Mouse (Mus musculus) 416B (cell line): ENCODE measurements around the gene Klf3.

Experiments
- DNase-seq: peaks from one replicate; pipeline ENCODE4 v3.0.0; 2011; ENCODE audit warnings: low read depth

Gene Klf3

DNA sequence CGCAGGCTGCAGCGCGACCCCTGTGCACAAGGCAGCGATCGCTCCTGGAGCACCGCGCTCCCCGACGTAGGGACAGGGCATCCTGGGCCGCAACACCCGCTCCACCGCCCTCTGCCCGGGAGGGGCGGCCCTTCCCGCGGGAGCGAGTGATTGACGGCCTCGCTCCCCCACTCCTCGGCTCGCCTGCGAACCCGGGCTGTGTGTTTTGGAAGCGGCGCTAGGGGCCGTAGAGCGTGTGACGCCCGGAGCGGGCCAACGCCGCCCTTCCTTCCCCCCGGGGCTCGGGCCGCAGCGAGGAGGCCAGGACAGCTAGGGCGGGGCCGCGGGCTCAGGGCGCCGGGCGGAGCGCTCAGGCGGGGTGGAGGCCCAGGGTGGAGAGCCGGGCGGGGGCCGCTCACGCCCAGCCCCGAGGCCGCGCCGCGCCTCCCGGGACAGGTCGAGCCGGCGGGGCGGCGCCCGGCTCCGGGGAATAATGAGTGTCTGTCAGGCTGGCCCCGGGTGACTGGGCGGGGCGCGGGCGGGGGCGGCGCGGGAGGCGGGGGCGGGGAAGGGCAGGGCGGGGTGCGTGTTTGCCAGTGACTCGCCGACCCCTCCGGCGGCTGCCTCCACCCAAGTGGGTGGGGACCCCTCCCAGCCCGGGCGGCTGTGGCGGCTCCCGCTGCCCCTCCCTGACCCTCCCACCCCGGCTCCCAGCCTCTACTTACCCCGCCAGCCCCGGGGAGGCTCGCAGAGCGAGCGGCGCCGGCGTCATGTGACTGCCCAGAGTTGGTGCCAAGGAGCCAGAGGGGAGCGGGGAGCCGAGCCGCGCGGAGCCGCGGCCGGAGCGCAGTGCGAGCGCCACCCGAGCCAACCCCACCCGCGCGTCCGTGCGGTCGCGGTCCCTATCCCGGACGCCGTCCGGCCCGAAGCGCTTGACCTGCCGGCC is at the start of gene Klf3:
Gene Klf3, plus strand, starts transcription at position 594 of the 925 bp plus-strand sequence.
- peak; percentile 71 for DNase-seq

DNA sequence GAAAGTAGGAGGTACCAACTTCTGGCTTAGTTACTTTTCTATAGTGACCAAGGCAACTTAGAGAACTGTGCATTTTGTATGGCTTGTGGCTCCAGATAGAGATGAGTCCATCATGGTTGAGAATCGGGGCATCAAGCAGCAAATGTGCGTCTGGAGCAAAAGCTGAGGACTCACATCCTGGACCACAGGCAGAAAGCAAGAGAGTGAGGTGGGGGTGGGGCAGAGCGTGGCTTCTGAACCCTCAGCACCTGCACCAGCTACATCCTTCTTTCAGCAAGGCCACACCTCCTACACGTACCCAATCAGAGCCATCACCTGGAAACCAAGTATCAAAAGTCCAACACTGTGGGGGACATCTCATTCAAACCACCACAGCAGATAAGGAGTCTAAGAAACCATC is 40.9 kb upstream of the Klf3 start:
- no peak for DNase-seq

GRCm38 (mm10) chr5:64764452-64764851 is 38.7 kb upstream of the Klf3 start:
- no peak for DNase-seq

DNA sequence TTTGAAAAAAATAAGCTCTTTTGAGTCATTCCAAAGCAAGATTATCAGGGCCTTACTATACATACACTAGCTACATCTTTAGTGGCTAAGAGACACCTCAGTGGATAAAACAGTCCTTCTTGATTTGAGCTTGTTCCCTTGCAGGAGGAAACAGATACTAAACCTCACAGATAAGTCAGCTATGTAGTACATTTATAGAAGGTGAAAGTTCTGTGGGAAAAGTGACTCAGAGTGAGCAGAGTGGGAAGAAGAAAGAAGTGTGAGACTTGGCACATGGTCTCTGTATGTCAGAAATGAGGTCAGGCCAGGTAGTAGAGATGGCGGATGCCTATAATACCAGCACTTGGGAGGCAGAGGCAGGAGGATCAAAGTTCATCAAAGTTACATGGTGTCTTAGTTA is 37.4 kb upstream of the Klf3 start:
- peak; percentile 4 for DNase-seq

DNA sequence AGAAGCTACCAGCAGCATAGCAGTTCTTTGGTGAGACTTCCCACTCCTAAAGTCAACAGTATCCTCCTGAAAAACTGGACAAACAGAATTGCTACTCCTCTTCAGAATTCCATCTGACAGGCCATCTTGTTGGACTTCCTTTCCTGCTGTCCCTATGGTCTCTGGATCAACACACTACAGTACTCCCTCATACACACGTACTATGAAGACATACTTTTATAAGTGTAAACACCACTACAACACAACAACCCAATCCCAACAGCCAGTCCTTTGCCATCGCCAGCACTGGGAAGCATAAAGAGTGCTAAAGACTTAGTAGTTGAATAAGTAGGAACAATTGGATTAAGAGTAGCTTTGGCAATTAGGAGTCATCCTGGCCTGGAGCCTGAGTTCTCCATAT is 36.6 kb upstream of the Klf3 start:
- DNase-seq, result no peak

DNA sequence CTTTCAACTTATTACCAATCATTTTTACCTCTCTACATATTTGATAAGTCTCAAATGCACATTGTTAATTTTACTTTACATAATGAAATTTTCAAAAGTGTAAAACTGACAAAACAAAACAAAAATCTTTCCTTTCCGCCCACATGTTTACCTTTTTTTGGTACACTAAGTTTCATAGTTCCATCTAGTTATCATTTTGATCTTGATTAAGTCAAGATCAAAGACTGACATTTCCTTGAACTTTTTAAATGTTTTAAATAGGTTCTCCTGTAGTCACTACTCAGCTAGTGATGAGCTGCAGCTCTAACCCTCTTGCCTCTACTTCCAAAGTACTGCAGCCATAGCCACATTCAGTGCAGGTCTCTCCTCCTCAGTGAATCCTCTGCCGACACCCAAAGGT is 31.6 kb upstream of the Klf3 start:
- DNase-seq, result no peak

- no peak for DNase-seq
Measured at GRCm38 (mm10) chr5:64778211-64778610, 25.0 kb upstream of the Klf3 start.

- DNase-seq, result no peak
Measured at GRCm38 (mm10) chr5:64779285-64779684, 23.9 kb upstream of the Klf3 start.

- DNase-seq, result peak; percentile 45
Measured at GRCm38 (mm10) chr5:64780778-64781177, 22.4 kb upstream of the Klf3 start.

DNA sequence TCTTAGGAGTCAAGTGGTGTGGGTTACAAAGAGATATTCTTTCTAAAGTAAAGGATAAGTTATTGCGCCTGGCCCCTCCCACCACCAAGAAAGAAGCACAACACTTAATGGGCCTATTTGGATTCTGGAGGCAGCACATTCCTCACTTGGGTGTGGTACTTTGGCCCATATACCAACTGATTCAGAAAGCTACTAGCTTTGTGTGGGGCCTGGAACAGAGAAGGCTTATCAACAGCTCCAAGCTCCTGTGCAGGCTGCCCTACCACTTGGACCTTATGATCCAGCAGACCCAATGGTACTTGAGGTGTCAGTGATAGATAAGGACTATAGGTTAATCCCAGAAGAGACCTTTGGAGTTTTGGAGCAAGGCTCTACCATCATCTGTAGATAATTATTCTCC is 15.0 kb upstream of the Klf3 start:
- no peak for DNase-seq

- DNase-seq, result no peak
Measured at GRCm38 (mm10) chr5:64798209-64798608, 5.0 kb upstream of the Klf3 start.

DNA sequence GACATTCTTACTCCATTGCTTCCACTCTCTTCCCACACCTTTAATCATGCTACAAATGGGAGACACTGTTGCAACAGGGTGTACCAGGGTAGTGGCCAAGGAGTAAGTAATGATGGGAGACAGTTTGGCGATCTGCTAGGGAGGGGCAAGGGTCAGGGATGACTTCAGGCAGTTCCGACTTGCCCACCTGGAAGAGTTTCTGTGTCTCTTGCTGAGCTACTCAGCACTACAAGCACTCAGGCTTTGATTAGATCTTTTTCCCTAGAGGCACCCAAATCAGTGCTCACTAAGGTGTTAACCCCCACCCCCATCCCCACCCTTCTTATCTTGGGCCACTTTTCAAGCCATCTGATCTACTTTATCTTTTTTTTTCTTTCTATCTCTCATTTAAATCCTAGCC is 1.6 kb upstream of the Klf3 start:
- DNase-seq, result no peak

GRCm38 (mm10) chr5:64802143-64802542 is 1.0 kb upstream of the Klf3 start:
- no peak for DNase-seq

DNA sequence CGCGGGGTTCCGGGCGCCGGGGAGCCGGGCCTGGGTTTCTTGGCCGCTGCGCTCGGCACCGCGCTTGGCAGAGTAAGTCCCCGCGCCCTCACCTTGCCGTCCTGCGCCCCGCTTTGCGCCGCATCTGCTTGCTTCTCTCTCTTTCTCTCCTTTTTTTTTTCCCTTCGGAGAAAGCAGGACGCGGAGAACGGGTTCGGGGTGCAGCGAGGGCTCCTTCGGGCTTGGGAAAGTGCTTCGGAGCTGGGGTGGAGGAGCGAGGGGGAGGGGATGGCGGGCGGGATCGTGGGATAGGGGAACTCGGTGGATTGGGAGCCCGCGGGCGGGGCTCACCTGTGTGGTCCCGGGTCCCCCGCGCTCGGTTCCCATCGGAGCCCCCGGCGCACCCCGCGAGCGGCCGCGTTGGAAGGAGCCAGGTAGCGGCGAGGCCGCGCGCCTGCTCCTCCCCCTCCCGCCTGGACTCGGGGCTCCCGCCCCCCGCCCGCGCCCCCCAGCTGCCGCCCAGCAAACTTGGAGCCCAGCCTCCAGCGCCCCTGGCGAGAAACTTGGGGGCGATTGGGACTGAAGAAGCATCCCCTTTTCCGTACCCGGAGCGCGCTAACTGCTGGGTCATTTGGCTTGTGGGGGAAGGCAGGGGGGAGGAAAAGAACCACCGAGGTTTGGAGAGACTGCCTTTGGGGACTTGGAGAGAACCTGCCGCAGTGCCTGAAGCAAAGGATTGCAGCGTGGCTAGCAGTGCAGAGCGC is 703 bp downstream of the Klf3 start:
- peak; percentile 40 for DNase-seq

DNA sequence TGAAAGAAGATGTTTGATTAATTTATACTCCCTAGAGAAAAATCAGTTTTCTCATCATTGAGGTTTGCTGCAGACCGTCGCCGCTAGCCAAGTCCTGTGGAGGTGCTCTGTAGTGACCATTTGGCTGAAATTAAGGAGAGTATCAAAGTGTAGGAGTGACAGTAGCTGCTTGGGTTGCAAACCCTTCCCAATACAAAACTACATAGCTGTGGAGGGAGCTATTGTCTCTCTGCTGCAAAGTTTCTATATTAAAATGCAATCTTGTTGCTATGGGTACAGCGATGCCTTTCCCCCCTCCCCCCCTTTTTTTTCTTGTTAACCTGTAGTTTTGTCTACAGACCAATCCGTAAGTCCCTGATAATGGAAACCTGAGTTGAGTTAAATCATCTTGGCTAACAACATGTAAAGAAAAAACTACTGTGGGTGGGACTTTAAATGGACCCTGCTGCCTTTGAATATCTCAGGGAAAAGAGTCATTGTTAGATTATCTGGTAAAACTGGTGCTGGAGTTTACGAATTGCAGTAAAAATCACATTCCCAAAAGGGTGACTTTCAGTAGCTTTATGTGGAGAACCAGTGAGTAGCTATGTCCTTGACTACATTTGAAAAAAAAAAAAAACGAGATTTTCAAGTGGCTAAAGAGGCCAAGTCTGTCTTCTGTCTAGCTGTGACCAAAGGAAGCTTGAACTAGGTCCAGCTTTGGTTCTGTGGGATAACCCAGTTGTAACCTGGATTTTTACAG is 2.1 kb downstream of the Klf3 start:
- DNase-seq, result no peak

DNA sequence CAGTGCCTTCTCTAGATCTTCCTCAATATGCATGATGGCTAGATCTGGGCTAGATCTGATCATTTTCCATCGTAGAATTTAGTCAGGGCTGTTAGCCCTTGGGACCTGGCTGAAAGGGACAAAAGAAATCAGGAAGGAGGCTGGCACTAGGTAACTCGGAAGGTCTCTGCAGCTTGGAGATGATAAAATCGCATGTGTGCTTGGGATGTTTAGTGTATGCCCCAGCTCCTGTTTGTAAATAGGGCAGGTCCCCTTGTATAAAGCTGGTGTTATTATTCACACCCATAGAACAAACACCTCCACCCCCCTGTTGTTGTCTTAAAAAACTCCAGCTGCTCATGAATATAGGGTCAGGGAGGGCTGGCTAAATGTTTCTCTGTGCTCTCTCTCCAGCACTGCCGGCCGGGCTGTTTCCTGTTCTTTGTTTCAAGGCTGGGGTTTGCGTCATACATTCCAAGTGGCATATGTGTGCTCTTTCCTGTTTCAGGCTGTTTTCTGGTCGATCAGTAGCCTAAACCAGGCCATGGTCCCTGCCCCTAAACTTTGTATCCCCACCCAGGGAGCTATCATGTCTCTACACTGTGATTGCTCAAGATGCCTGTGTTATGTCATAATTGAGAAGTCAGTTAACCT is 2.8 kb downstream of the Klf3 start:
- DNase-seq, result peak; percentile 88

DNA sequence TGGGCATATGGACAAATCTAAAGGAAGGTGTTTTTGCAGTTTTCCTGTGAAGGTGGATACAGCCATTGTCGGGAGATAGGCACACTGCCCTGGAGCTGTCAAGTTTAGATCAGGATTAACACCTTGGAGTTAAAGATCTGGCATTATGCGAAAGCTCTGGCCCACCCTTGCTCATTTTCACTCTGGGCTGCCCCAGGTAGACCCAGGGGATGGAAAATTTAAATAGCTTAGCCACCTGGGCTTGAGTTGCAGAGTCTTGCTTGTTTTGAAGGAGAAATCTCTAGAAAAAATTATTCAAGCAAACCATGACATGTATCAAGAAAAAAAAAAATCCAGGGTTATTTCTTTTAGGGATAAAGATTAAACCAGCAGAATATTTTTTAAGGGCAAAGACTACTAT is 3.4 kb downstream of the Klf3 start:
- DNase-seq, result no peak

GRCm38 (mm10) chr5:64807159-64807558 is 4.0 kb downstream of the Klf3 start:
- no peak for DNase-seq

DNA sequence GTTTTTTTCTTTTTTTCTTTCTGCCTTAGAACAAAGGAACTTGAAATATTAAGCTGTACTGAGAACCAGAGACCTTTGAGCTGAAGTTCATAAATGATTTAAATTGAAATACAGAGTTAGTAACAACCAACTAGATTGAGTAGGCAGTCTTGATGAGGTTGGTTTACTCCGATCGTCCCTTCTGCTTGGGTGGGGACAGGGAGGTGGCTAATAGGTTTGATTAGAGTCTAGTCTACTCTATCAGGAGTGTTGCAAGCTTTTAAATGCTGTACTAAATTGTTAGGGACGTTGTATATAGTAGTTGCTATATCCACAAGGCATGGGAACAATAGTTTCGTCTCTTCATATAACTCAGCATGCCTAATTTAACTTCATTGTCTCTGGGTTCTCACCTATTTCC is 4.4 kb downstream of the Klf3 start:
- DNase-seq, result no peak

GRCm38 (mm10) chr5:64808106-64809010 is 5.2 kb downstream of the Klf3 start:
- peak; percentile 68 for DNase-seq

- no peak for DNase-seq
Measured at GRCm38 (mm10) chr5:64809257-64809656, 6.1 kb downstream of the Klf3 start.
